Mouse (Mus musculus): Measurements from ENCODE around the gene Ccdc80. TPM values are rescaled to one million over a fixed set of nuclear protein-coding genes. Genes with fewer than 3 reads are reported as not detected.

The Ccdc80 gene
- polyA plus RNA-seq, 1 experiment = 21.7 TPM

DNA sequence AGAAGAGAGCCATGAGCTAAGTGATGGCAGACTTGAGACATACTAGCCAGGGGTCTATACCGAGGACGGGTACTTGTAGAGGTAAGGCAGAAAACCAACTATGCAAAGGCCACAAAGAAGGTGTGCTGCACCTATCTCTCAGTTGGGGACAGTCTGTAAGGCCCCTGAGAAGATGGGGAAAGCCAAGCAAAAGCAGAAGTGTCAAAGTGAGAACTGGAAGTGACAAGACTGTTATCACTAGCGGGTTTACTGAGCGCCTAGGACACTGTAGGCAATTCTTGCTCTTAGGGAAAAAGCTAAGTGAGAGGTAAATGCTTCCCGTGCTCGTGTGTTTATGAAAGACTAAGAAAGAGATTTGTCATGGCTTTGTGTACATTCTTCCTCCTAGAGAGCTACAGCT lies 51.9 kb downstream of the Ccdc80 start:
- Histone ChIP-seq H3K4me2 (ENCODE audit: low read depth) (no peak overlapping the region), H3K36me3 (ENCODE audit: control insufficient read depth, insufficient read depth) (peaks cover 22% of the 10 kb centered on the region), H3K79me2 (ENCODE audit: control insufficient read depth, insufficient read depth) (no peaks in the 10 kb centered on the region), H3K4me3 (no peak overlapping the region), H3K27me3 (ENCODE audit: control insufficient read depth, insufficient read depth, insufficient read length) (no peaks in the 10 kb centered on the region), H3ac (ENCODE audit: control insufficient read depth, insufficient read length) (no peak overlapping the region)
- no peak for TF ChIP-seq REST (IDR thresholded peaks at IDR 0.05; ENCODE audit: insufficient read depth, insufficient read length)
- TF ChIP-seq MAX (IDR thresholded peaks at IDR 0.05; ENCODE audit: low read depth) = no peak
- TF ChIP-seq TCF12 (IDR thresholded peaks at IDR 0.05; ENCODE audit: insufficient read depth, poor library complexity, severe bottlenecking) = no peak
- no peak for TF ChIP-seq CEBPB (IDR thresholded peaks at IDR 0.05; ENCODE audit: insufficient read depth, poor library complexity, severe bottlenecking)
- no peak for TF ChIP-seq USF1 (IDR thresholded peaks at IDR 0.05; ENCODE audit: low read depth)
- no peak for TF ChIP-seq POLR2AphosphoS2 (IDR thresholded peaks at IDR 0.05; ENCODE audit: insufficient read length, low read depth)
- TF ChIP-seq MYOG (IDR thresholded peaks at IDR 0.05; ENCODE audit: control insufficient read depth in 1 of 3, insufficient read depth in 1 of 3, insufficient read length in 2 of 3, low read depth in 2 of 3) = no peak
- TF ChIP-seq TCF3 (IDR thresholded peaks at IDR 0.05; ENCODE audit: insufficient read length, low read depth) = no peak
- no peak for TF ChIP-seq SRF (IDR thresholded peaks at IDR 0.05; ENCODE audit: control insufficient read depth, insufficient read length, low read depth)
- TF ChIP-seq E2F4 (IDR thresholded peaks at IDR 0.05; ENCODE audit: insufficient read depth) = no peak
- no peak for TF ChIP-seq MYOD1 (IDR thresholded peaks at IDR 0.05; ENCODE audit: control insufficient read depth in 1 of 3, insufficient read length in 2 of 3, low read depth in 2 of 3)
- no peak for TF ChIP-seq POLR2A (IDR thresholded peaks at IDR 0.05; ENCODE audit: insufficient read length, low read depth)

DNA sequence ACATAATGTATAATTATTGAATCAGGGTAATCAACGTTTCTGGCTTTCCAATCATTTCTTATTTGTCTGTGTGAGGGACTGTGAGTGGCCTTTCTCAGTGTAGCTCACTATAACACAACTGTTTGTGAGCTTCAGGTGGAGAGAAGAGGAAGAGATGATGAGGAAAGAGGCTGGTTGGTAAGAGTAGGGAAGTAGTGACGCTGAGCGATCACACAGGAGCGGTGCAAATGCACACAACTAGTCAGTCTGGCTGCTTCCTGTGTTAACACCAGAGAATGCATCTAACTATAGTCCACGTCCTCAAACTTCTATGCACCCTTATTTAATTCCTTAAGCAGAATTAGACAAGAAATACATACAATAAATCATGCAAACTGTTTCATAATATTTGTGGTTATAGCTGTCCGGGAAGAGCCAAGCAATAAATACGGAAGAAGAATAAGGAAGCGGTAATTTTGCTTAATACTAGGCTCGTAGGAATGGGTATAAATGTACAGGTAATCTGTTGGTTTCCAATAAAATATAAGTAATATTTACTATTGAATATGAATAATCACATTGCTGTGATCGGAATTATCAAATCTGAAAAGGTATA lies 55.4 kb downstream of the Ccdc80 start:
- Histone ChIP-seq H3ac (ENCODE audit: control insufficient read depth, insufficient read length) (no peak overlapping the region), H3K79me2 (ENCODE audit: control insufficient read depth, insufficient read depth) (no peaks in the 10 kb centered on the region), H3K27me3 (ENCODE audit: control insufficient read depth, insufficient read depth, insufficient read length) (no peaks in the 10 kb centered on the region), H3K36me3 (ENCODE audit: control insufficient read depth, insufficient read depth) (peaks cover 22% of the 10 kb centered on the region), H3K4me2 (ENCODE audit: low read depth) (no peak overlapping the region), H3K4me3 (no peak overlapping the region)
- TF ChIP-seq MYOD1 (IDR thresholded peaks at IDR 0.05; ENCODE audit: control insufficient read depth in 1 of 3, insufficient read length in 2 of 3, low read depth in 2 of 3) (no peak), POLR2A (IDR thresholded peaks at IDR 0.05; ENCODE audit: insufficient read length, low read depth) (no peak), USF1 (IDR thresholded peaks at IDR 0.05; ENCODE audit: low read depth) (no peak), REST (IDR thresholded peaks at IDR 0.05; ENCODE audit: insufficient read depth, insufficient read length) (no peak), POLR2AphosphoS2 (IDR thresholded peaks at IDR 0.05; ENCODE audit: insufficient read length, low read depth) (no peak), E2F4 (IDR thresholded peaks at IDR 0.05; ENCODE audit: insufficient read depth) (no peak), SRF (IDR thresholded peaks at IDR 0.05; ENCODE audit: control insufficient read depth, insufficient read length, low read depth) (no peak), MAX (IDR thresholded peaks at IDR 0.05; ENCODE audit: low read depth) (no peak), TCF3 (IDR thresholded peaks at IDR 0.05; ENCODE audit: insufficient read length, low read depth) (no peak), TCF12 (IDR thresholded peaks at IDR 0.05; ENCODE audit: insufficient read depth, poor library complexity, severe bottlenecking) (no peak), MYOG (IDR thresholded peaks at IDR 0.05; ENCODE audit: control insufficient read depth in 1 of 3, insufficient read depth in 1 of 3, insufficient read length in 2 of 3, low read depth in 2 of 3) (no peak), CEBPB (IDR thresholded peaks at IDR 0.05; ENCODE audit: insufficient read depth, poor library complexity, severe bottlenecking) (no peak)

DNA sequence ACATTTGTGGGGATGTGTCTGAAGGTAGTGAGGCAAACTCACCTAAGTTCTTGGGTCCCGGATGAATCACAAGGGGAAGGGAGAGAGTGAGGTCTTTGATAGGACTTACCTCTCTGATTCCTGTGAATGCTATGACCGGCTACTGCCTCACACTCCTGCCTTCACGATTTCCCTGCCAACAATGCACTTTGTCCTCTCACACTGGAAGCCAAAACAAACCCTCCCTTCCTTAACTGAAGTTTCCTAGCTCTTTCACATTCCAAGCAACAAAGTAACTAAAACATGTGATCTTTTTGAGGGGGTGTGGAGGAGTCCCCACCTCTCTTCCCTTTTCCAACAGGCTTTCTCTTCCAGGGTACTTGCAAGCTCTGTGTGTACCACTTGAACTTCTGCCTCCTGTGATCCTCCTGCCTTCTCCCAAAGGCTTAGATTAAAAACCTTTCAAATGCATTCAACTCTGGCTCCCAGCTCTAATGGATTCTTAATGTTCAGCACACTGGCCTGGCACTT lies 61.6 kb downstream of the Ccdc80 start:
- TF ChIP-seq USF1 (IDR thresholded peaks at IDR 0.05; ENCODE audit: low read depth) = no peak
- no peak for TF ChIP-seq MYOD1 (IDR thresholded peaks at IDR 0.05; ENCODE audit: control insufficient read depth in 1 of 3, insufficient read length in 2 of 3, low read depth in 2 of 3)
- no peak for TF ChIP-seq TCF3 (IDR thresholded peaks at IDR 0.05; ENCODE audit: insufficient read length, low read depth)
- no peak for TF ChIP-seq REST (IDR thresholded peaks at IDR 0.05; ENCODE audit: insufficient read depth, insufficient read length)
- no peak for TF ChIP-seq CEBPB (IDR thresholded peaks at IDR 0.05; ENCODE audit: insufficient read depth, poor library complexity, severe bottlenecking)
- TF ChIP-seq SRF (IDR thresholded peaks at IDR 0.05; ENCODE audit: control insufficient read depth, insufficient read length, low read depth) = no peak
- TF ChIP-seq E2F4 (IDR thresholded peaks at IDR 0.05; ENCODE audit: insufficient read depth) = no peak
- TF ChIP-seq POLR2AphosphoS2 (IDR thresholded peaks at IDR 0.05; ENCODE audit: insufficient read length, low read depth) = no peak
- no peaks in the 10 kb centered on the region for H3K27me3 ChIP-seq (ENCODE audit: control insufficient read depth, insufficient read depth, insufficient read length)
- no peak overlapping the region for H3ac ChIP-seq (ENCODE audit: control insufficient read depth, insufficient read length)

DNA sequence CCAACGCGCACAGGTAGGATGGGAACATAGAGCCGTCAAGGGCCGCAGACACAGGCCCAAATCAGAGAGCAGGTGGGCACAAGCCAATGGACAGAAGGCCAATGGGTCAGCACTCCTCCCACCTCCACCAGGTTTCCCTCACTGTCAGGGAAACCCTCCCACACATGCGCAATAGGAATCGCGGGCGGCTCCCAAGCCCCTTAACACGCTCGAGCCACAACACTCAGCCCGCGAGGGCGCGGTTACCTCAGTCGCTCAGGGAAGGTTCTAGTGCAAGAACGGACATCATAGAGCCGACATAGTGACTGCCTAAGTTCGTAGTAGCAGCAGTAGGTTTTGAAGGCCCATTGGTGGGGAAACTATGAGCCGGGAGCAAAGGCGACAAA lies 64.9 kb downstream of the Ccdc80 start:
- Histone ChIP-seq H3ac (ENCODE audit: control insufficient read depth, insufficient read length) (peak overlapping the region; percentile 87), H3K4me2 (ENCODE audit: low read depth) (peak overlapping the region; percentile 94), H3K36me3 (ENCODE audit: control insufficient read depth, insufficient read depth) (no peaks in the 10 kb centered on the region), H3K4me3 (peak overlapping the region; percentile 92), H3K27me3 (ENCODE audit: control insufficient read depth, insufficient read depth, insufficient read length) (no peaks in the 10 kb centered on the region), H3K79me2 (ENCODE audit: control insufficient read depth, insufficient read depth) (peaks cover 36% of the 10 kb centered on the region)
- TF ChIP-seq SRF (IDR thresholded peaks at IDR 0.05; ENCODE audit: control insufficient read depth, insufficient read length, low read depth) (peak; percentile 7), REST (IDR thresholded peaks at IDR 0.05; ENCODE audit: insufficient read depth, insufficient read length) (no peak), POLR2A (IDR thresholded peaks at IDR 0.05; ENCODE audit: insufficient read length, low read depth) (peak; percentile 54), MYOD1 (IDR thresholded peaks at IDR 0.05; ENCODE audit: control insufficient read depth in 1 of 3, insufficient read length in 2 of 3, low read depth in 2 of 3) (no peak), POLR2AphosphoS2 (IDR thresholded peaks at IDR 0.05; ENCODE audit: insufficient read length, low read depth) (no peak), USF1 (IDR thresholded peaks at IDR 0.05; ENCODE audit: low read depth) (no peak)

More for the DNA sequence above, 61.6 kb downstream of the Ccdc80 start:
- no peak overlapping the region for H3K4me2 ChIP-seq (ENCODE audit: low read depth)
- no peak overlapping the region for H3K4me3 ChIP-seq
- H3K36me3 ChIP-seq (ENCODE audit: control insufficient read depth, insufficient read depth) = no peaks in the 10 kb centered on the region
- H3K79me2 ChIP-seq (ENCODE audit: control insufficient read depth, insufficient read depth) = peaks cover 10% of the 10 kb centered on the region

All from myocyte (in vitro differentiated cells).